Mouse (Mus musculus): ENCODE data around the gene Mettl2. TPM values are rescaled to one million over a fixed set of nuclear protein-coding genes. Genes with fewer than 3 reads are reported as not detected.

Gene Mettl2
- total and polyA plus RNA-seq, 3 experiments, result 59.9 to 61.7 TPM; not detected in 1

- Histone ChIP-seq H3K9me3 (replicated peaks; ENCODE audit: insufficient read depth, low read length) (no peaks in the 10 kb centered on the region), H3K27me3 (ENCODE audit: control insufficient read depth in 1 of 2, insufficient read depth in 2 of 2, low read length in 2 of 2) (no peaks in the 10 kb centered on the region), H3K9ac (ENCODE audit: control insufficient read depth, low read depth, low read length, poor library complexity, severe bottlenecking) (no peak overlapping the region), H3K79me2 (ENCODE audit: control insufficient read depth, insufficient read depth, low read length, poor library complexity) (no peaks in the 10 kb centered on the region), H3K4me1 (ENCODE audit: control insufficient read depth in 1 of 2, insufficient read depth in 2 of 2, low read length in 2 of 2) (peaks cover 0 to 1% of the 10 kb centered on the region in 2 experiments; a peak in 1 of 4 replicates), H3K36me3 (ENCODE audit: control insufficient read depth in 1 of 2, insufficient read depth in 2 of 2, low read length in 2 of 2) (peaks cover under 1 to 4% of the 10 kb centered on the region in 2 experiments; a peak in 3 of 4 replicates), H3K4me3 (ENCODE audit: control insufficient read depth in 1 of 2, insufficient read depth in 1 of 2, low read depth in 2 of 2, low read length in 2 of 2) (no peak overlapping the region), H3K27ac (ENCODE audit: control insufficient read depth, low read depth, low read length) (no peak overlapping the region)
- TF ChIP-seq HCFC1 (IDR thresholded peaks at IDR 0.05; ENCODE audit: low read depth, low read length) (no peak), ETS1 (IDR thresholded peaks at IDR 0.05; ENCODE audit: low read depth, low read length) (no peak), MEF2A (IDR thresholded peaks at IDR 0.05; ENCODE audit: extremely low read depth, insufficient replicate concordance, low read depth, low read length, poor library complexity, severe bottlenecking) (no peak), MAFK (IDR thresholded peaks at IDR 0.05; ENCODE audit: borderline replicate concordance, low read depth, low read length) (no peak)
- no peak for DNase-seq (ENCODE audit: low read depth, low spot score)
Measured at GRCm38 (mm10) chr11:105144084-105144483, 17.9 kb downstream of the Mettl2 start.

DNA sequence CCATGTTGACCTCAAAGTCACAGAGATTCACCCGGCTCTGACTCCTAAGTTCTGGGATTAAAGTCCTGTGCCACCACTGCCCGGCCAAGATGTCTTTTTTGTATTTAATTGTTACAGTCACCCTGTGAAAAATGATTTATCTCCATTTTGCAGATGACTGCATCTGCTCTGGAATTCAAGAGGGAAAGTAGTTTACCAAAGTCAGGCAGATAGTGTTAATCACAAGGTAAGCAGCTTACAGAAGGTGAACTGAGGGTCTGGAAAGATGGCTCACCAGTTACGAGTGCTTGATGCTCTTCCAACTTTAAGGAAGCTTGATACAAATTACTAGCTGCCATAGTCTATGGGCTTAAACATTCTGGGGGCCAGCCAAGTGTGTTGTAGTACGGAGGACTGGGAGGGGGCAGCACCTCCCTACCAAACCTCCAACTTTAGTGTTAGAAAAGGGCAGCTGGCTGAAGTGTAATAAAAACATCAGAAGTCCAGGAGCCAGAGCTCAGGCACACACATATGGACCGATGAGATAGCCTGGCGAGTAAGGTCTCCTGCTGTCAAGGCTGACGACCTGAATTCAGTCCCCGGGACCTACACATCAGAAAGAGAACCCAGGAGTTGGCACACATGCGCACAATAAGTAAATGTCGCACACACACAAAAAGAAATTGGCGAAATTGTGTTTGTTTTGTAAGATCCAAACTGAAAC, 18.4 kb downstream of the Mettl2 start:
- TF ChIP-seq CTCF (IDR thresholded peaks at IDR 0.05 in 2 of 3, conservative IDR thresholded peaks at IDR 0.05 in 1 of 3; ENCODE audit: control insufficient read depth in 1 of 3, insufficient read depth in 1 of 3, low read depth in 2 of 3, low read length in 3 of 3, poor library complexity in 1 of 3, severe bottlenecking in 1 of 3) (0 out of 6 replicates have a peak, but pooled peaks of 1 of the 3 experiments have one; percentile 1), ZMIZ1 (IDR thresholded peaks at IDR 0.05; ENCODE audit: low read depth, low read length) (no peak), GATA1 (IDR thresholded peaks at IDR 0.05; ENCODE audit: low read depth, low read length) (no peak)
- Histone ChIP-seq H3K79me2 (ENCODE audit: control insufficient read depth, insufficient read depth, low read length, poor library complexity) (no peaks in the 10 kb centered on the region), H3K27ac (ENCODE audit: control insufficient read depth, low read depth, low read length) (no peak overlapping the region), H3K27me3 (ENCODE audit: control insufficient read depth in 1 of 2, insufficient read depth in 2 of 2, low read length in 2 of 2) (no peaks in the 10 kb centered on the region), H3K36me3 (ENCODE audit: control insufficient read depth in 1 of 2, insufficient read depth in 2 of 2, low read length in 2 of 2) (peaks cover under 1 to 2% of the 10 kb centered on the region in 2 experiments; a peak in 2 of 4 replicates), H3K9ac (ENCODE audit: control insufficient read depth, low read depth, low read length, poor library complexity, severe bottlenecking) (no peak overlapping the region), H3K4me3 (ENCODE audit: control insufficient read depth in 1 of 2, insufficient read depth in 1 of 2, low read depth in 2 of 2, low read length in 2 of 2) (no peak overlapping the region), H3K9me3 (replicated peaks; ENCODE audit: insufficient read depth, low read length) (no peaks in the 10 kb centered on the region), H3K4me1 (ENCODE audit: control insufficient read depth in 1 of 2, insufficient read depth in 2 of 2, low read length in 2 of 2) (peaks cover 0 to 5% of the 10 kb centered on the region in 2 experiments; a peak in 1 of 4 replicates)
- no peak for DNase-seq (ENCODE audit: low read depth, low spot score)

GRCm38 (mm10) chr11:105145211-105145610, 19.0 kb downstream of the Mettl2 start:
- no peaks in the 10 kb centered on the region for H3K79me2 ChIP-seq (ENCODE audit: control insufficient read depth, insufficient read depth, low read length, poor library complexity)
- H3K36me3 ChIP-seq (ENCODE audit: control insufficient read depth in 1 of 2, insufficient read depth in 2 of 2, low read length in 2 of 2), result peaks cover 0 to 7% of the 10 kb centered on the region in 2 experiments; a peak in 2 of 4 replicates
- no peak overlapping the region for H3K9ac ChIP-seq (ENCODE audit: control insufficient read depth, low read depth, low read length, poor library complexity, severe bottlenecking)
- H3K4me3 ChIP-seq (ENCODE audit: control insufficient read depth in 1 of 2, insufficient read depth in 1 of 2, low read depth in 2 of 2, low read length in 2 of 2), result no peak overlapping the region
- no peaks in the 10 kb centered on the region for H3K27me3 ChIP-seq (ENCODE audit: control insufficient read depth in 1 of 2, insufficient read depth in 2 of 2, low read length in 2 of 2)
- H3K4me1 ChIP-seq (ENCODE audit: control insufficient read depth in 1 of 2, insufficient read depth in 2 of 2, low read length in 2 of 2), result peaks cover 4 to 9% of the 10 kb centered on the region in 2 experiments
- no peaks in the 10 kb centered on the region for H3K9me3 ChIP-seq (replicated peaks; ENCODE audit: insufficient read depth, low read length)
- no peak overlapping the region for H3K27ac ChIP-seq (ENCODE audit: control insufficient read depth, low read depth, low read length)
- TF ChIP-seq RAD21 (IDR thresholded peaks at IDR 0.05; ENCODE audit: low read depth, low read length) (no peak), UBTF (IDR thresholded peaks at IDR 0.05; ENCODE audit: borderline replicate concordance, insufficient read depth, low read depth, low read length) (no peak), POLR2AphosphoS5 (IDR thresholded peaks at IDR 0.05; ENCODE audit: borderline replicate concordance, low read depth, low read length) (no peak), JUND (IDR thresholded peaks at IDR 0.05; ENCODE audit: low read depth, low read length) (no peak), SIN3A (IDR thresholded peaks at IDR 0.05; ENCODE audit: low read length) (no peak), GATA1 (IDR thresholded peaks at IDR 0.05; ENCODE audit: low read depth, low read length) (no peak), NRF1 (IDR thresholded peaks at IDR 0.05; ENCODE audit: insufficient read depth, low read depth, low read length, poor library complexity, severe bottlenecking) (no peak), BHLHE40 (IDR thresholded peaks at IDR 0.05; ENCODE audit: borderline replicate concordance, low read depth, low read length) (no peak)
- DNase-seq (ENCODE audit: low read depth, low spot score), result no peak
